Mouse (Mus musculus) CD4-positive naive resting alpha-beta T cell, adult 76 days (primary cell): Measurements from ENCODE around the gene Ifna13. TPM values are rescaled to one million over a fixed set of nuclear protein-coding genes. Genes with fewer than 3 reads are reported as not detected.

Source experiments
- total RNA-seq: library from RNA; stranded (reverse); gene quantifications from one replicate; pipeline ENCODE4 v1.2.4, GENCODE M21; 2023

Ifna13 gene
- not detected for total RNA-seq

DNA sequence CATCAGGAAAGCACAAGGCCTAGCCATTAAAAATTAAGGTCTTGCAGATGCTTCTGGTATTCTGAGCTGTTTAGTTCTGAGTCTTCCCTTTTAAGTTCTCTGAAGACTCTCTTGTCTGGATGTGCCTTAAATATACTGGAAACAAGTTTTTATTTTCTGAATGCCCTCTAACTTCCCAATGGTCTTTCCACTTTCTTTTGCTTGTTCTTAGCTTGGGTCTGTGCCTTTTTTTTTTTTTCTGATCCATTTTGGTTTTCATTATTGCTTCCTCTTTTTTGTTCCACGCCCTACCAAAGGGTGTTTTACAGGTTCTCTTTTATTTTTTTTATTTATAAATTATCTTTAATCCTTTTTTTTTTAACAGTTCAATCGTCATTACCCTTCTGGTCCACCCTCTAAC is at the start of gene Ifna13:
TSS of gene Ifna13 (minus strand) at position 101 of the 400 bp plus-strand sequence.

DNA sequence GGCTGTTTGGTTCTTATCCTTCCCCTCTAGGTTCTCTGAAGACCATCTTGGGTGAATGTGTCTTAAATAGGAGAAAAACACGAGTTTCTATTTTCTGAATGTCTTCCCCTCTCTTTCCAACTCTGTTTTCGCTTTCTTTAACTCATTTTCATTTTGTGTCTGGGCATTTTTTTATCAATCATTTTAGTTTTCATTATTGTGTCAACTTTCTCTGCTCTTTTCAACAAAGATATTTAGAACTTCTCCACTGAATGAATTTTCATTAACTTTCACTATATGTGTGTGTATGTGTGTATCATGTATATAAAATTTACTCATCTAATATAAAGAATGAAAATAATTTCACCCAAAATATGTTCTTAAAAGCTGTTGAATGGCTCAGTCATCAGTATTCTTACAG is 47.0 kb upstream of the Ifna13 start, which contains the start of gene Ifnab:
TSS of gene Ifnab (minus strand) at position 101 of the 400 bp plus-strand sequence.

GRCm38 (mm10) chr4:88683812-88684211 is 39.6 kb upstream of the Ifna13 start, which contains the start of gene Ifna2:
Ifna2 (minus strand) TSS chr4:88683912.

DNA sequence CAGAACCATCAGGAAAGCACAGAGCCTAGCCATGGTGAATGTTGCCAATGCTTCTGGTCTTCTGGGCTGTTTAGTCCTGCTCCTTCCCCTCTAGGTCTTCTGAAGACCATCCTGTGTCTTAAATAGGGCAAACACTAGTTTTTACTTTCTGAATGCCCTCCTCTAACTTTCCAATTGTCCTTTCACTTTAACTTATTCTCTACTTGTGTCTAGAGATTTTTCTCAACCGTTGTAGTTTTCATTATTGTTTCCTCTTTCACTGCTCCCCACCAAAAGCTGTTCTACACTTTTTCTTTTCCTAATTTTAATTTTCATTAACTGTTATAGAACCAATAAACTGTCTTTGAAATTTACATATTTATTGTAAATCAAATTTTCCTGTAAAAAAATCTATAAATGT is 32.6 kb upstream of the Ifna13 start, which contains the start of gene Ifna16:
TSS of gene Ifna16 (minus strand) at position 101 of the 400 bp plus-strand sequence.

GRCm38 (mm10) chr4:88634311-88634710 is 9.9 kb downstream of the Ifna13 start, which contains the start of gene C87499:
C87499 (minus strand) TSS chr4:88634411.

GRCm38 (mm10) chr4:88603276-88603675 is 41.0 kb downstream of the Ifna13 start, which contains the start of gene Ifna12:
Ifna12 (minus strand) TSS chr4:88603376.

Other genes starting within 250 kb of the Ifna13 start
- 0.50 TPM for gene Hacd4, start 205.5 kb downstream of the Ifna13 start, total RNA-seq
- not detected for gene Ifnb1, start 121.7 kb downstream of the Ifna13 start, total RNA-seq
- not detected for gene Ifna15, start 86.2 kb downstream of the Ifna13 start, total RNA-seq
- not detected for gene Ifna14, start 72.7 kb downstream of the Ifna13 start, total RNA-seq
- not detected for gene Ifna9, start 52.1 kb downstream of the Ifna13 start, total RNA-seq
- gene Ifna12, start 41.1 kb downstream of the Ifna13 start, total RNA-seq = not detected
- gene C87499, start 10.0 kb downstream of the Ifna13 start, total RNA-seq = not detected
- not detected for gene Ifna16, start 32.5 kb upstream of the Ifna13 start, total RNA-seq
- not detected for gene Ifna2, start 39.5 kb upstream of the Ifna13 start, total RNA-seq
- gene Ifnab, start 46.9 kb upstream of the Ifna13 start, total RNA-seq = not detected
- gene Gm26566, start 77.3 kb upstream of the Ifna13 start, total RNA-seq = 2.1 TPM
- 46.0 TPM for gene Klhl9, start 78.0 kb upstream of the Ifna13 start, total RNA-seq
- gene Gm13271, start 110.4 kb upstream of the Ifna13 start, total RNA-seq = not detected
- not detected for gene Gm13283, start 115.7 kb upstream of the Ifna13 start, total RNA-seq
- gene Gm13290, start 129.4 kb upstream of the Ifna13 start, total RNA-seq = not detected
- not detected for gene Gm13289, start 132.5 kb upstream of the Ifna13 start, total RNA-seq
- gene Gm13272, start 135.4 kb upstream of the Ifna13 start, total RNA-seq = not detected
- gene Ifnz, start 137.7 kb upstream of the Ifna13 start, total RNA-seq = not detected
- gene Gm13276, start 141.2 kb upstream of the Ifna13 start, total RNA-seq = not detected
- not detected for gene Gm13277, start 144.2 kb upstream of the Ifna13 start, total RNA-seq
- gene Gm13278, start 147.1 kb upstream of the Ifna13 start, total RNA-seq = not detected
- gene Gm13275, start 150.0 kb upstream of the Ifna13 start, total RNA-seq = not detected
- not detected for gene Gm13279, start 152.9 kb upstream of the Ifna13 start, total RNA-seq
- not detected for gene Gm13285, start 155.2 kb upstream of the Ifna13 start, total RNA-seq
- gene Gm13287, start 158.8 kb upstream of the Ifna13 start, total RNA-seq = not detected
- not detected for gene Gm13288, start 161.1 kb upstream of the Ifna13 start, total RNA-seq
- gene Ifna7, start 171.8 kb upstream of the Ifna13 start, total RNA-seq = not detected
- not detected for gene Ifna11, start 175.5 kb upstream of the Ifna13 start, total RNA-seq
- not detected for gene Ifna6, start 183.0 kb upstream of the Ifna13 start, total RNA-seq
- not detected for gene Ifna5, start 191.1 kb upstream of the Ifna13 start, total RNA-seq
- not detected for gene Ifna4, start 197.4 kb upstream of the Ifna13 start, total RNA-seq
- gene Ifna1, start 205.6 kb upstream of the Ifna13 start, total RNA-seq = not detected
- gene Ifne, start 235.7 kb upstream of the Ifna13 start, total RNA-seq = not detected